Mouse (Mus musculus) stomach, postnatal 0 days (tissue): ENCODE measurements around the gene Krt83.

Source experiments
- CTCF ChIP-seq: IDR thresholded peaks from 2 replicates; pipeline ENCODE4 v1.5.1; 2016; ENCODE audit warnings: antibody characterized with exemption, low read depth, mild to moderate bottlenecking, moderate library complexity
- EP300 ChIP-seq: optimal IDR thresholded peaks from 2 replicates; pipeline ENCODE3; 2016; ENCODE audit warnings: antibody characterized with exemption

- TF ChIP-seq CTCF (no peak), EP300 (no peak)
Observed at GRCm38 (mm10) chr15:101506896-101507758, 15.8 kb upstream of the Krt83 start.
